Mouse (Mus musculus): ENCODE measurements at regions not wholly inside any gene's neighbourhood (a gene's known extent, or its start where the extent isn't known, plus 50 kb on each side); places are given as distances from the start of the nearest gene placed in this dataset.

DNA sequence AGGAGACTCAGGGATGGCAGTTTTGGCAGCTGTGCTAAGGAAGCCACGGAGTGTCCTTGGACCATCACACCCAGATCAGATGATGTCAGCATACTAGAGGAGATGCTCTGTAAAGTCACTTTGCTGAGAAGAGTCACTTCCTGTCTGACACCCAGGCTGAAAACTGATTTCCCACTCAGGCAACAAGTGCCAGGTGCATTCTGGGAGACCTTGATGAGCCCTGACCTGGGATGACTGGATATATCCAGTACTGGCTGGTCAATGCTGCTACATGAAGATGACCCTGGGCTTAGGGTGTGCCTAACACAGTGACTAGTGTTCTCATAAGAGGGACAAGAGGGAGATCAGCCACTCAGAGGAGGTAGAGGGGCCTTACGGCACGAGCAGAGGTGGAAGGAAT, 110.2 kb upstream of the Eef2kmt start:
- Histone ChIP-seq H3K4me2 (no peak overlapping the region), H3K27me3 (no peaks in the 10 kb centered on the region), H3K9me3 (no peaks in the 10 kb centered on the region), H3K36me3 (no peaks in the 10 kb centered on the region), H3K4me1 (no peaks in the 10 kb centered on the region), H3K4me3 (no peak overlapping the region), H3K27ac (no peak overlapping the region), H3K9ac (no peak overlapping the region)
- 88% methylated on average over 3 of the region's 3 CpGs for WGBS
- ATAC-seq (ENCODE audit: borderline replicate concordance, extremely low read depth, low FRiP score, low TSS enrichment): no peak

DNA sequence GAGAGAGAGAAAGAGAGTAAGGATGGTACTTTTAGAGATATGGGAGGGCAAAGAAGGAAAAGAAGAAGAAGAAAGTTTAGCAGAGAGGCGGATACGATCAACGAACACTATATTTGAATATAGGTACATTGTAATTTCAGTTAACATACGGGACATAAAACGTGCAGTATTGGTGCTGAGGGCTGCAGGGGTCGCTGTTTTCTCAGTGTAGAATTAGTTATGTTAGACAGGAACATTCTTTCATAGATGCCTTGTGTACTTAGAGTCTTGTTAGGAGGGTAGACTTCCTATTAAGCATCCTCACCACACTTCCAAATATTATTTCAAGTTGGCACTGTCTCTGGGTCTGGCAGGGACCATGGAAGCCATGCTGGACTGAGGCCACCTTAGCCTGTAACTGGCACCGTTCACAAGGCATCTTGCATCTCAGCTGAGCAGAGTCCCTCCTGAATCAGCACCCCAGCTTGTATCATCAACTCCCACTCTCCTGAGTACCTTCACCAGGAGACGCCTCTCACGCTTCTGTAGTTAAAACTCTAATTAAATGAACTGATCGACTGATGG, 107.3 kb upstream of the Eef2kmt start:
- 71% methylated on average over 10 of the region's 10 CpGs for WGBS
- H3K27me3 ChIP-seq: no peaks in the 10 kb centered on the region

DNA sequence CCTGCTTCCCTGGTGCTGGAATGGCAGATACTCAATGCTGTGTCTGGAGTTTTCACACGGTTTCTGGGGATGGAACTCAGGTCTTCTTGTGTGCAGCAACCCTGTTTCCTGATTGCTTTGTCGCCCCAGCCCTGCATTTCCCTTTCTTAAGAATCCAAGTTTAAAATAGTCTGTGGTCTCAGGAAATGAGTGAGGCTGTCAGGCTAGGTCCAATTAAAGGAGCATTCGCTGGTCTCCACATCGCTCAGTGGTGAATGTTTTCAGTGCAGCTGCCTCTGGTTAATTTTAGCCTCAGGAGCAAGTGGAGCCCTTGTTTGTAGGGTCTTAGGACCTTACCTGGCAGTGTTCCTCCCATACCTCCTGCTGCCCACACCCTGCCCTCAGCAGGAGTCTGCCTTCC, 103.4 kb upstream of the Eef2kmt start:
- no peak overlapping the region for H3K27ac ChIP-seq
- no peak overlapping the region for H3K4me2 ChIP-seq
- H3K4me3 ChIP-seq: no peak overlapping the region
- H3K36me3 ChIP-seq: no peaks in the 10 kb centered on the region
- no peaks in the 10 kb centered on the region for H3K4me1 ChIP-seq
- ATAC-seq (ENCODE audit: borderline replicate concordance, extremely low read depth, low FRiP score, low TSS enrichment): no peak
- H3K9ac ChIP-seq: no peak overlapping the region
- no peaks in the 10 kb centered on the region for H3K27me3 ChIP-seq
- no peaks in the 10 kb centered on the region for H3K9me3 ChIP-seq
- 72% methylated on average over 4 of the region's 4 CpGs for WGBS

More for the DNA sequence above, 107.3 kb upstream of the Eef2kmt start:
- Histone ChIP-seq H3K9ac (no peak overlapping the region), H3K4me2 (no peak overlapping the region), H3K27ac (no peak overlapping the region), H3K4me1 (no peaks in the 10 kb centered on the region), H3K36me3 (no peaks in the 10 kb centered on the region), H3K4me3 (no peak overlapping the region), H3K9me3 (no peaks in the 10 kb centered on the region)
- no peak for ATAC-seq (ENCODE audit: borderline replicate concordance, extremely low read depth, low FRiP score, low TSS enrichment)

DNA sequence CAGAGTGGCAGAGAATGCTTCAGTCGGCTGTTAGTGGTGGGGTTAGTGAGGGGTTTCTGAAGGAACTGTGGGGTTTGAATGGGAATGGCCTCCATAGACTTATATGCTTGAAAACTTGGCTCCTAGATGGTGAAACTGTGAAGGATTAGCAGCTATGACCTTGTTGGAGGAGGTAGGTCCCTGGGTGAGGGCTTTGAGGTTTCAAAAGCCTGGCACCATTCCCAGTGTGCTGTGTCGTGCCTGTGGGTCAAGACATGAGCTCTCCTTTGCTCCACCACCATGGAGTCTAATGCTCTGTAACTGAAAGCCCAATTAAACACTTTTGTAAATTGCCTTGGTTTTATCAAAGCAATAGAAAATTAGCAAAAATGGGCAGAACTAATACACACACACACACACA, 98.1 kb upstream of the Eef2kmt start:
- no peak for ATAC-seq (ENCODE audit: borderline replicate concordance, extremely low read depth, low FRiP score, low TSS enrichment)
- H3K9ac ChIP-seq: no peak overlapping the region
- H3K36me3 ChIP-seq: no peaks in the 10 kb centered on the region
- H3K27ac ChIP-seq: no peak overlapping the region
- no peak overlapping the region for H3K4me2 ChIP-seq
- no peaks in the 10 kb centered on the region for H3K4me1 ChIP-seq
- no peak overlapping the region for H3K4me3 ChIP-seq
- 53% methylated on average over 2 of the region's 2 CpGs for WGBS
- H3K27me3 ChIP-seq: no peaks in the 10 kb centered on the region
- H3K9me3 ChIP-seq: no peaks in the 10 kb centered on the region

DNA sequence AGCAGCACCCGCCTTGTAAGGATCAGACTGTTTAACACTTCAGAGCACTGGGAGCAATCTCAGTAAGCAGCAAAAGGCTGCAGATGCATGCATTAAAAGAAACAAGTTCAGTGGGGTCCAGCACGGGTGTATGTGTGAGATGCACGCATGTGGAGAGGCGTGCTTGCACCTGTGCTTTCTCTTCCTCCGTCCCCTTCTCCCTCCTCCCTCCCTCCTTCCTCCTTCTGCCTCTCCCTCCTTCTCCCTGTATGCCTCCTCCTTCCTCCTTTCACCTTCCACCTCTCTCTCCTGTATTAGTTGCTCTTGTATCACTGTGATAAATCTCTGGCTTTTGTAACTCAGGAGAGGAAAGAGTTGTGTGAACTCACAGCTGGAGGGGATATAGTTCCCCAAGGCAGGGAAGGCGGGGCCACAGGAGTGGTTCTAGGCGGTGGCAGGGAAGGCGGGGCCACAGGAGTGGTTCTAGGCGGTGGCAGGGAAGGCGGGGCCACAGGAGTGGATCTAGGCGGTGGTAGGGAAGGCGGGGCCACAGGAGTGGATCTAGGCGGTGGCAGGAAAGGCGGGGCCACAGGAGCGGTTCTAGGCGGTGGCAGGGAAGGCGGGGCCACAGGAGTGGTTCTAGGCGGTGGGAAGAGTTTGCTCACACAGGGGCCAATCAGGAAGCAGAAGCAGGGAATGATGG, 96.2 kb upstream of the Eef2kmt start:
- Histone ChIP-seq H3K4me2 (peak overlapping the region; percentile 42), H3K9ac (no peak overlapping the region), H3K27ac (no peak overlapping the region), H3K27me3 (no peaks in the 10 kb centered on the region), H3K4me3 (0 out of 2 replicates have a peak overlapping the region, but pooled peaks have one; percentile 2), H3K36me3 (no peaks in the 10 kb centered on the region), H3K4me1 (no peaks in the 10 kb centered on the region), H3K9me3 (no peaks in the 10 kb centered on the region)
- WGBS: 3% methylated on average over 18 of the region's 18 CpGs
- ATAC-seq (ENCODE audit: borderline replicate concordance, extremely low read depth, low FRiP score, low TSS enrichment): peak; percentile 79

DNA sequence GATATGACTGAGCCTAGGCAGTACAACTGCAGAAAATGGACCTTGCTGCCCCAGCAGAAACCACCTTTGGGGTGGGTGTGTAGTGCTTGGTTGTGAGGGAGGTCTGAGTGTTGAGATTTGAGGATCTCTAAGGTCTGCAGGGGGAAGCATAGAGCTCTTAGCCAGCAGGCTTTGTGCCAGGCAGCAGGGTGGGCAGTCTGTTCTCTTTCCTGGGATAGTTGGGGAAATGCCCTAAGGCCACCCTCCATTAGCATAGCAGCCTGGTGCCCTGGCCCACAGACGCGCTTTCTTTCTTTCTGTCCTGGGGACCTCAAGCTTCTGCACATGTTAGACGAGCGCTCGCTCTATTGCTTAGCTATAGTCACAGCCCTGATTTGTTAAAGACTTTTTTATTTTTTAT, 91.4 kb upstream of the Eef2kmt start:
- H3K27ac ChIP-seq: no peak overlapping the region
- ATAC-seq (ENCODE audit: borderline replicate concordance, extremely low read depth, low FRiP score, low TSS enrichment): no peak
- H3K4me3 ChIP-seq: no peak overlapping the region
- 76% methylated on average over 5 of the region's 5 CpGs for WGBS
- H3K27me3 ChIP-seq: no peaks in the 10 kb centered on the region
- H3K4me2 ChIP-seq: no peak overlapping the region
- no peaks in the 10 kb centered on the region for H3K4me1 ChIP-seq
- no peak overlapping the region for H3K9ac ChIP-seq
- no peaks in the 10 kb centered on the region for H3K9me3 ChIP-seq
- H3K36me3 ChIP-seq: no peaks in the 10 kb centered on the region

DNA sequence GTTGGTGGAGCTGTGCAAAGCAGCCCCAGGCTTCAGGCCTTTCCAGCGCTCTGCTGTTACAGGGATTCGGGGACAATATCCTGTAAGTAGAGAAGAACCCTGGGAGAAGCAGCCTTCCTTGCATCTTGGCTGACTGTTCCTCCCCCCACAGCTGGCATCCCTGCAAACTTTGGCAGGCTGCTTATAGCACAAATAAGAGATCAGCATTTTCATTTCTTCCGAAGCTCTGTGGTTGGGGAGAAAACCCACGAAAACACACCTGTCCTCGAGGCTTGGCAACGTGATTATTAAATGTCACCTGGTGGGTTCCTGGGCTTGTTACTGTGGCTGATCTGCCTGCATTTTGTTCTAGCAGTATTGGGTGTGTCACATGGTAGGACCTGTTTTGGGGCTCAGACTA, 86.5 kb upstream of the Eef2kmt start:
- Histone ChIP-seq H3K4me3 (no peak overlapping the region), H3K4me1 (no peaks in the 10 kb centered on the region), H3K4me2 (no peak overlapping the region), H3K36me3 (no peaks in the 10 kb centered on the region), H3K9ac (no peak overlapping the region), H3K27ac (no peak overlapping the region), H3K27me3 (no peaks in the 10 kb centered on the region), H3K9me3 (no peaks in the 10 kb centered on the region)
- 77% methylated on average over 6 of the region's 6 CpGs for WGBS
- ATAC-seq (ENCODE audit: borderline replicate concordance, extremely low read depth, low FRiP score, low TSS enrichment): no peak

DNA sequence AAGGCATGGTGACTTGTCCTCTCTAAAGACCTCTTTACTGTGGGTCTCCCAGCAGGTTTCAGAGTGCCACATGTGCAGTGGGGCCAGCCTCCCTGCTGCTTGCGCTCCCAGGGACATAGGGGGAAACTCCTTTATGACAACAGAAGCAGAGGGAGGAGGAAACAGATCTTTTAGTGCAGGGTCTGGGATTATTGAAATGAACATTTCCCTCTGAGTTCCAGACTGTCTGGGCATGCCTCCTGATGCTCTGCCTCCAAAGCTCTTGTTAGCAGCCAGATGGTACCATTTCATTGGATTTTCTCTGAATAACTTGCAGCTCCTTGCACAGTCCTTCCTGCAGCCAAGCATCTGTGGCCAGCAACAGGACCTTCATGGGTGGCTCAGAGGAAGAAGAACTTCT, 60.5 kb upstream of the Eef2kmt start:
- H3K36me3 ChIP-seq: no peaks in the 10 kb centered on the region
- H3K9me3 ChIP-seq: no peaks in the 10 kb centered on the region
- 82% methylated on average over 1 of the region's 1 CpGs for WGBS
- ATAC-seq (ENCODE audit: borderline replicate concordance, extremely low read depth, low FRiP score, low TSS enrichment): no peak
- no peak overlapping the region for H3K9ac ChIP-seq
- no peak overlapping the region for H3K27ac ChIP-seq
- no peaks in the 10 kb centered on the region for H3K27me3 ChIP-seq
- no peaks in the 10 kb centered on the region for H3K4me1 ChIP-seq
- H3K4me2 ChIP-seq: no peak overlapping the region
- no peak overlapping the region for H3K4me3 ChIP-seq

DNA sequence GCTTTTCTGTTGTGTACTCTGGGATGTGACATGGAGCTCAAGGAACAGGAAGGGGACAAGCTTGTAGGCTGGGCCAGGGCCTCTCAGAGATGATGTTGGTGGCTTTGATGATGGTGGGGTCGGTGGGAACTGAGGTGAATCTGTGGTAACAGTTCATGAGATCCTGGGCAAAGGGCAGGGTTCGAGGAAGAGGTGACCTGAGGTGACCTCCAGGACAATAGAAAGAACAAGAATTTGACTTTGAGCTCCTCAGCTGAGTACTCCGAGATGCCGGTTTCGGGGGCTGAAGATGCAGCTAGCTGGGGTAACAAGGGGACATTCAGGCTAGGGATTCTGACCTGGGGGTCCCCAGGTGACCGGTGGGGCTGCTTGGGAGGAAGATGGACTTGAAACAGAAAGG, 57.5 kb upstream of the Eef2kmt start:
- 72% methylated on average over 6 of the region's 6 CpGs for WGBS
- ATAC-seq (ENCODE audit: borderline replicate concordance, extremely low read depth, low FRiP score, low TSS enrichment): no peak

DNA sequence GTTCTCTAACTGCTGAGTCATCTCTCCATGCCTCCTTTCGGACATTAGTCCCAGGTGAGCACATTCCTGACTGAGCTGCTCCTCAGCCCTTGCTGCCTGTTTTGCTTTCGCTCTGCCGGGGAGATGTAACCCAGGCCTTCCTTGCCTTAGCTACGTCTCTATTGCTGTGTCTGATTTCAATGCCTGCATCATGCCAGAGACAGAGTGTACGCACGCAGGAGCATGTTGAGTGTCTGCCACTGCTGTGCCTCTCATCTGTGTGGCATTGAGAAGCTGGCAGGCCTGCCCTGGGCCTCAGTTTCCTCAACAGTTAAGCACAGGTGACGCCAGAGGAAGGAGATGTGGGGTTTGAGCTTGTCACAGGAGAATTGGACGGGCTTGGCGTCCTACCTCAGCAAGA, 55.7 kb upstream of the Eef2kmt start:
- WGBS: 82% methylated on average over 9 of the region's 9 CpGs
- Histone ChIP-seq H3K27ac (no peak overlapping the region), H3K9me3 (no peaks in the 10 kb centered on the region), H3K4me2 (no peak overlapping the region), H3K4me1 (peaks cover 4% of the 10 kb centered on the region), H3K9ac (no peak overlapping the region), H3K27me3 (peaks cover 13% of the 10 kb centered on the region), H3K4me3 (no peak overlapping the region), H3K36me3 (no peaks in the 10 kb centered on the region)
- no peak for ATAC-seq (ENCODE audit: borderline replicate concordance, extremely low read depth, low FRiP score, low TSS enrichment)

More for the DNA sequence above, 57.5 kb upstream of the Eef2kmt start:
- no peak overlapping the region for H3K9ac ChIP-seq
- H3K9me3 ChIP-seq: no peaks in the 10 kb centered on the region
- no peaks in the 10 kb centered on the region for H3K36me3 ChIP-seq
- H3K27me3 ChIP-seq: no peaks in the 10 kb centered on the region
- no peak overlapping the region for H3K4me2 ChIP-seq
- no peak overlapping the region for H3K4me3 ChIP-seq
- no peak overlapping the region for H3K27ac ChIP-seq
- H3K4me1 ChIP-seq: no peaks in the 10 kb centered on the region

DNA sequence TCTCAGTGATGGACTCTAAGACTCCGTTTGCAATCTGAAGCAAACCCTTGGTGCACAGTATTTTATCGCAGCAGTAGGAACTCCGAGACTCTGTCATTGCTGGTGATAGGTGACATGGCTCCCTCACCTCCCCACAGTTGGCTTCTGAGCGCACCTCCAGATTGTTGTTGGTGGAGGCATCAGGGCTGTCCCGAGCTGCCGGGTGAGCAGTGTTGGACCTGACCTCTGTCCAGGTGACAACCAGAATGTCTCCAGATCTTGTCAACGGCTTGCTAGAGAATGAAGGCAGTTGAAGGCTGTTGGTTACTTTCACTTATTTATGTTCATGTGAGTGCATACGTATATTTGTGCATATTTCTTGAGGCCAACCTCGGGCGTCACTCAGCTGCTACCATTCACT, 55.0 kb upstream of the Eef2kmt start:
- no peak for ATAC-seq (ENCODE audit: borderline replicate concordance, extremely low read depth, low FRiP score, low TSS enrichment)
- no peak overlapping the region for H3K27ac ChIP-seq
- no peak overlapping the region for H3K4me3 ChIP-seq
- no peak overlapping the region for H3K9ac ChIP-seq
- H3K36me3 ChIP-seq: no peaks in the 10 kb centered on the region
- peaks cover 13% of the 10 kb centered on the region for H3K27me3 ChIP-seq
- 79% methylated on average over 10 of the region's 10 CpGs for WGBS
- H3K9me3 ChIP-seq: no peaks in the 10 kb centered on the region
- no peak overlapping the region for H3K4me2 ChIP-seq
- H3K4me1 ChIP-seq: peaks cover 4% of the 10 kb centered on the region

DNA sequence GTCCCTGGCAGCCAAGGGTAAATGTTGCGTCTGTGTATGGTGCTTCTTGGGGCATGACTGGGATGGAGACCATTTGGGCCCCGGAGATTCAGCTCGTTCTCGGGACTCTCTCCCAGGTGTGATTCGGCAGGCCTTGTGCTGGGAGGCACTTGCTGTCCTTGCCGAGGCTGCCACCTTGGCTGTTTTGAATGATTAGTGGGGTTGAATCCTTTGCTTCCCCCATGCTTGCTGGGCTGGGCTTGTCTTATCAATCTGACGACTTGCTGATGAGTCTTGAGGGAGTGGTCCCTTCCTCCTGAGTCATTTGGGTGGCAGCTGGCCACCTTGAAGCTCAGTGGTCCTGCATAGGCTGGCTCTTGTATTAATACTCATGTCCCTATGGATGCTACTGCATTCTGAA, 52.0 kb upstream of the Eef2kmt start:
- Histone ChIP-seq H3K4me3 (no peak overlapping the region), H3K36me3 (no peaks in the 10 kb centered on the region), H3K4me1 (peaks cover 4% of the 10 kb centered on the region), H3K4me2 (no peak overlapping the region), H3K27me3 (peaks cover 13% of the 10 kb centered on the region), H3K9me3 (no peaks in the 10 kb centered on the region), H3K27ac (no peak overlapping the region), H3K9ac (no peak overlapping the region)
- ATAC-seq (ENCODE audit: borderline replicate concordance, extremely low read depth, low FRiP score, low TSS enrichment): no peak
- WGBS: 53% methylated on average over 7 of the region's 7 CpGs

DNA sequence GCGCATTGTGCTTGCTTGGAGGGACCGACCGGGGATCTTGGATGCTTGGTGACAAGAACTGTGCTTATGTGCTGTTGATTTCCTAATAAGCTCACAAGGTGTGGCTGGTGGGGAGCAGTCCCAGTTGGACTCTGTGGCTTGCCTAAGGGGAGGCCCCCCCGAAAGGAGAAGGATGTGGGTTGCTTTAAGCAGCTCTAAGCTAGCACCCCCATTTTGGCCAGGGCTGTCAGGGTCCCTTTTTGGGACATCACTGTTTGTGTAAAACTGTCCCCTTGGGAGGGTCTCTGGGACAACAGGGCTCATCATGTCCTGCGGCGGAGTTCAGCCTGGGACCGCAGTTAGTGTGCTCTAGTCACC, 51.4 kb upstream of the Eef2kmt start:
- no peaks in the 10 kb centered on the region for H3K9me3 ChIP-seq
- peaks cover 4% of the 10 kb centered on the region for H3K4me1 ChIP-seq
- H3K27me3 ChIP-seq: peaks cover 13% of the 10 kb centered on the region
- H3K4me2 ChIP-seq: peak overlapping the region; percentile 71
- no peak overlapping the region for H3K9ac ChIP-seq
- no peak for ATAC-seq (ENCODE audit: borderline replicate concordance, extremely low read depth, low FRiP score, low TSS enrichment)
- H3K27ac ChIP-seq: no peak overlapping the region
- WGBS: 66% methylated on average over 7 of the region's 7 CpGs
- H3K4me3 ChIP-seq: no peak overlapping the region
- no peaks in the 10 kb centered on the region for H3K36me3 ChIP-seq
